Mouse (Mus musculus) forebrain, embryonic 15.5 days (tissue): ENCODE results near the gene Slco3a1. TPM values are rescaled to one million over a fixed set of nuclear protein-coding genes. Genes with fewer than 3 reads are reported as not detected.

ENCODE experiments used
- ATAC-seq: fragments of 200-750 bp; cut with Nextera tagmentation; replicated peaks from 2 replicates; pipeline ENCODE4 v1.8.0; 2017; ENCODE audit warnings: mild to moderate bottlenecking, moderate TSS enrichment, moderate library complexity
- H3K27ac ChIP-seq: fragments of 300-500 bp; sonication (generic); replicated peaks from 2 replicates; pipeline ENCODE4 v1.5.1; 2015; ENCODE audit warnings: mild to moderate bottlenecking, inconsistent platforms
- H3K27me3 ChIP-seq: fragments of 300-500 bp; sonication (generic); 2 replicates; pipeline ENCODE4 v1.6.1; 2015; ENCODE audit warnings: inconsistent platforms
- H3K36me3 ChIP-seq: fragments of 300-500 bp; sonication (generic); 2 replicates; pipeline ENCODE4 v1.6.1; 2015; ENCODE audit warnings: mild to moderate bottlenecking, inconsistent platforms
- H3K4me1 ChIP-seq: fragments of 300-500 bp; sonication (generic); 2 replicates; pipeline ENCODE4 v1.6.1; 2015; ENCODE audit warnings: inconsistent platforms
- H3K4me2 ChIP-seq: fragments of 300-500 bp; sonication (generic); replicated peaks from 2 replicates; pipeline ENCODE4 v1.6.1; 2015; ENCODE audit warnings: mild to moderate bottlenecking, inconsistent platforms
- H3K4me3 ChIP-seq: fragments of 300-500 bp; sonication (generic); 2 replicates; pipeline ENCODE4 v1.5.1; 2015; ENCODE audit warnings: mild to moderate bottlenecking, inconsistent platforms
- H3K9ac ChIP-seq: fragments of 300-500 bp; sonication (generic); replicated peaks from 2 replicates; pipeline ENCODE4 v1.6.1; 2015; ENCODE audit warnings: mild to moderate bottlenecking, inconsistent platforms
- H3K9me3 ChIP-seq: fragments of 300-500 bp; sonication (generic); 2 replicates; pipeline ENCODE4 v1.6.1; 2016; ENCODE audit warnings: inconsistent platforms
- WGBS: fragments of 180-500 bp; shearing (Covaris S2); methylation state at CpG from one replicate; pipeline ENCODE4 v1.1.7; 2015; ENCODE audit warnings: mixed read lengths; 5-methylcytosine and 5-hydroxymethylcytosine counted together
- polyA plus RNA-seq: library from polyadenylated mRNA; unstranded; fragments of >200 nt; fragmentation: Nextera tagmentation; extraction: Ambion mirVana; gene quantifications from 2 replicates; pipeline ENCODE4 v1.2.1, GENCODE M21; 2015

Slco3a1 gene
- polyA plus RNA-seq, 1 experiment from 2014 or later = 21.1 TPM

- H3K36me3 ChIP-seq = no peaks in the 10 kb centered on the region
- no peak overlapping the region for H3K4me3 ChIP-seq
- H3K9ac ChIP-seq = no peak overlapping the region
- H3K4me1 ChIP-seq = peaks cover 11% of the 10 kb centered on the region; the same call in 1 of the 2 replicates
- WGBS = 91% methylated on average over 5 of the region's 5 CpGs
- peaks cover 6% of the 10 kb centered on the region; the same call in 1 of the 2 replicates for H3K27me3 ChIP-seq
- no peak for ATAC-seq
- no peak overlapping the region for H3K4me2 ChIP-seq
- no peak overlapping the region for H3K27ac ChIP-seq
- H3K9me3 ChIP-seq = no peaks in the 10 kb centered on the region
These were observed 55.1 kb downstream of the Slco3a1 start for GRCm38 (mm10) chr7:74499470-74499869.

- Histone ChIP-seq H3K36me3 (no peaks in the 10 kb centered on the region), H3K4me2 (no peak overlapping the region), H3K27ac (no peak overlapping the region), H3K27me3 (peaks cover 6% of the 10 kb centered on the region; the same call in 1 of the 2 replicates), H3K9ac (no peak overlapping the region), H3K9me3 (no peaks in the 10 kb centered on the region), H3K4me3 (no peak overlapping the region), H3K4me1 (peaks cover 11% of the 10 kb centered on the region; the same call in 1 of the 2 replicates)
- WGBS = 41% methylated on average over 4 of the region's 4 CpGs
- ATAC-seq = no peak
These were observed 56.2 kb downstream of the Slco3a1 start for GRCm38 (mm10) chr7:74498266-74498980.

DNA sequence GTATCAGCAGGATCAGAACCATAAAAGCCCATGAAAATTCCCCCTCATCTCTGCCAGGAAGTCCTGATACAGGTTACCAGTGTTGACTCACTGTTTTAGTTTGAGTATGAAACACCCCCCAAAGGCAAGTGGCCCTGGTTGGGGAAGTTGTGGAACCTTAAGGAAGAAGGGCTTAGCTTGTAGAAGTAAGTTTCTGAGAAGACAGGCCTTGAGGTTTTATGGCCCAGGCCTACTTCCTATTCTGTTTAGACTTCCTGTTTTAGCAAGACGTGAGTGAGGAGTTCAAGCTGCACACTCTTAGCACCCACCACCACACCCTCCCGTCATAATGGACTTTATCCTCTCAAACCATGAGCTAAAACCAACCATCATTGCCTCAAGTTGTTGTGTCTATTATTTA is 57.4 kb downstream of the Slco3a1 start:
- WGBS = 78% methylated on average over 2 of the region's 2 CpGs
- Histone ChIP-seq H3K9me3 (no peaks in the 10 kb centered on the region), H3K9ac (no peak overlapping the region), H3K36me3 (no peaks in the 10 kb centered on the region), H3K27ac (no peak overlapping the region), H3K27me3 (peaks cover 4% of the 10 kb centered on the region; the same call in 1 of the 2 replicates), H3K4me1 (peaks cover 11% of the 10 kb centered on the region; the same call in 1 of the 2 replicates), H3K4me2 (no peak overlapping the region), H3K4me3 (no peak overlapping the region)
- no peak for ATAC-seq

- WGBS = 89% methylated on average over 2 of the region's 2 CpGs
- ATAC-seq = no peak
- H3K27me3 ChIP-seq = peaks cover 4% of the 10 kb centered on the region; the same call in 1 of the 2 replicates
These were observed 59.1 kb downstream of the Slco3a1 start for GRCm38 (mm10) chr7:74495451-74495850.

DNA sequence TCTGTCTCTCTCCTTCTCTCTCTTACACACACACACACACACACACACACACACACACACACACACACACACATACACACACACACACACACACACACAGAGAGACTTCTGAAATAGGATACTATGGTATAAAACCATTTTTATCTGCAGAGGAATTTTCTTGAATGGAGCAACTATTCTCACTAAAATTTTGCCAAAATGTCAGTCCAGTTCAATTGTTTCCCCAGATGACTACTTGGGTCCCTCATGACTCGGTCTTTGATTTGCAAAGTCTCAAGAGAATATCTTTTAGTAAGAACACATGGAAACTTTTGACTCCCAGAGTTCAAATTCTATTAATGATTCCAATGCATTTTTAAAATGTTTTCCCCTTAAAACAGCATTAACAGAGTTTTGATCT is 60.8 kb downstream of the Slco3a1 start:
- ATAC-seq = no peak
- H3K4me1 ChIP-seq = peaks cover 3% of the 10 kb centered on the region; the same call in 1 of the 2 replicates
- no peak overlapping the region for H3K27ac ChIP-seq
- H3K36me3 ChIP-seq = no peaks in the 10 kb centered on the region
- no peak overlapping the region for H3K9ac ChIP-seq
- H3K9me3 ChIP-seq = no peaks in the 10 kb centered on the region
- H3K4me2 ChIP-seq = no peak overlapping the region
- no peak overlapping the region for H3K4me3 ChIP-seq
- 77% methylated on average over 1 of the region's 1 CpGs for WGBS
- no peaks in the 10 kb centered on the region; the same call in 1 of the 2 replicates for H3K27me3 ChIP-seq

More at GRCm38 (mm10) chr7:74495451-74495850, 59.1 kb downstream of the Slco3a1 start:
- H3K27ac ChIP-seq = no peak overlapping the region
- no peaks in the 10 kb centered on the region for H3K9me3 ChIP-seq
- H3K9ac ChIP-seq = no peak overlapping the region
- no peak overlapping the region for H3K4me2 ChIP-seq
- H3K4me1 ChIP-seq = peaks cover 6% of the 10 kb centered on the region; the same call in 1 of the 2 replicates
- H3K36me3 ChIP-seq = no peaks in the 10 kb centered on the region
- no peak overlapping the region for H3K4me3 ChIP-seq

DNA sequence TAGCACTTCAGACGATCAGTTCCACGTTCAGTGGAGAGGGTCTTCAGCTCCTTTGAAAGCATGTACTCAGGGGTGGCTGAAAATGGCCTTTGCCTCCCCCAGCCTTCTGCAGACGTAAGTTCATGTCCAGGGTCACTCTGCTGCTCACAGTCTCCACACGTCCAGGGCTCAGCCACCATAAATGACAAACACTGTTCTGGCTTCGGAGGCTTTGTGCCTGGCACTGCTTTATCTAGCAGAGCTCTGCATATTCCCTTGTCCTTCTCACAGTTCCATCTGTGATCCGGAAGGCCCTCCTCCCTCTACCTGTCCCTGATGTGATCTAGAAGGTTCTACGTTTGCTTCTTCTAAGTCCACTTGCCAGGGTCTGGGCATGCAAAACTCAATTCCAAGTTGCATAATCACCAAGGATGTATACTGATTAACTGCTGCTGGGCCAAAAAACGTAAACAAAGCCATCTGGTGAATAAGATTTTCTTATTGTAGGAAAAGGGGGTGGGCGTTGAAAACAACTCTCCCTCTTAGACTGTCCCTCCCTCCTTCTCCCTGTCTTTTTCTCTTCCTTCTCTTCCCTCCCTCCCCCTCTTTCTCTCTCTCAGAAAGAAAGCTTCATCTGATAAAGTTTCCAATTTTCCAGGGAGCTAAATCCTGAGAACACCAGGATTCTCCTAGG is 62.8 kb downstream of the Slco3a1 start:
- Histone ChIP-seq H3K27me3 (no peaks in the 10 kb centered on the region), H3K9me3 (no peaks in the 10 kb centered on the region), H3K4me1 (no peaks in the 10 kb centered on the region), H3K4me2 (no peak overlapping the region), H3K27ac (no peak overlapping the region), H3K4me3 (no peak overlapping the region), H3K9ac (no peak overlapping the region), H3K36me3 (no peaks in the 10 kb centered on the region)
- ATAC-seq = no peak
- 76% methylated on average over 9 of the region's 9 CpGs for WGBS

DNA sequence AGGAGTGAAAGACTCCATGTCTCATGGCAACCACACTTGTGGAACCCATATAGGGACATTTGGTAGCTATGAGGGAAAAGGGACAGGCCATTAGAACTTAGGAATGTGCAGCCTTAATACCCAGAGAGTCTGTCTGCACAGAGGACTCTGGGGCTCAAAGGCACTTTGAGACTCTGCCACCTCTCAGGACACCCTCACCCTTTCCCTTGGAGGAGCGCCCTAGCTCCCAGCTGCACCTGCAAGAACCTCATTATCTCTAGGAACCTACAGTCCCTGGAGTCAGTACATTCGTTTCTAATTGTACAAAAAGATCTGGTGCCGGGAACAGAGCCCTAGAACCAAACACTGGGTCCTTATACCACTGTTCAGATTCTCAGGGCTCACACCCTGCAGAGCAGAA is 66.4 kb downstream of the Slco3a1 start:
- Histone ChIP-seq H3K9ac (no peak overlapping the region), H3K4me2 (no peak overlapping the region), H3K4me1 (no peaks in the 10 kb centered on the region), H3K9me3 (no peaks in the 10 kb centered on the region), H3K27me3 (no peaks in the 10 kb centered on the region), H3K36me3 (no peaks in the 10 kb centered on the region), H3K4me3 (no peak overlapping the region), H3K27ac (no peak overlapping the region)
- ATAC-seq = no peak
- WGBS = 93% methylated on average over 3 of the region's 3 CpGs

GRCm38 (mm10) chr7:74487727-74488126 is 66.9 kb downstream of the Slco3a1 start:
- H3K4me3 ChIP-seq = no peak overlapping the region
- H3K27me3 ChIP-seq = no peaks in the 10 kb centered on the region
- no peaks in the 10 kb centered on the region for H3K9me3 ChIP-seq
- no peaks in the 10 kb centered on the region for H3K36me3 ChIP-seq
- no peaks in the 10 kb centered on the region for H3K4me1 ChIP-seq
- H3K4me2 ChIP-seq = no peak overlapping the region
- no peak overlapping the region for H3K9ac ChIP-seq
- no peak overlapping the region for H3K27ac ChIP-seq
- WGBS = 69% methylated on average over 3 of the region's 3 CpGs
- ATAC-seq = no peak

GRCm38 (mm10) chr7:74486083-74486482 is 68.5 kb downstream of the Slco3a1 start:
- no peak for ATAC-seq
- Histone ChIP-seq H3K4me2 (no peak overlapping the region), H3K27me3 (no peaks in the 10 kb centered on the region), H3K4me1 (no peaks in the 10 kb centered on the region), H3K9me3 (no peaks in the 10 kb centered on the region), H3K4me3 (no peak overlapping the region), H3K27ac (no peak overlapping the region), H3K9ac (no peak overlapping the region), H3K36me3 (no peaks in the 10 kb centered on the region)
- WGBS = 90% methylated on average over 4 of the region's 4 CpGs

DNA sequence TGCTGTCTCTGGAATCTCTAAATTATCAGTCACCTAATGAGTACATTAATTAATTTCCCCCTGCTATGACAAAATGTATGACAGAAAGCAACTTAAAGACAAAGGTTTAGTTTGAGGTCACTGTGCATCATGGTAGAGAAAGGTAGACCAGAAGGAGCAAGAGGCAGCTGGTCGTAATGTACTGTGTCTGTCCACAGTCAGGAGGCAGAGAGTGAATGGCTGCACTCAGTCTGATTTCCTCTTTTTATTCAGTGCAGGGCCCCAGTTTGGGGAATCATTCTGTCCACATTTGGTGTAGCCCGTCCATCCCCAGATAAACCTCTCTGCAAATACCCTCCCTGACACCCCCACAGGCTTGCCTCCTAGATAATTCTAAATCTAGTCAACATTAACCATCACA is 68.9 kb downstream of the Slco3a1 start:
- WGBS = 91% methylated on average over 2 of the region's 2 CpGs
- Histone ChIP-seq H3K36me3 (no peaks in the 10 kb centered on the region), H3K27me3 (no peaks in the 10 kb centered on the region), H3K4me3 (no peak overlapping the region), H3K4me2 (no peak overlapping the region), H3K9ac (no peak overlapping the region), H3K9me3 (no peaks in the 10 kb centered on the region), H3K27ac (no peak overlapping the region), H3K4me1 (no peaks in the 10 kb centered on the region)
- no peak for ATAC-seq

DNA sequence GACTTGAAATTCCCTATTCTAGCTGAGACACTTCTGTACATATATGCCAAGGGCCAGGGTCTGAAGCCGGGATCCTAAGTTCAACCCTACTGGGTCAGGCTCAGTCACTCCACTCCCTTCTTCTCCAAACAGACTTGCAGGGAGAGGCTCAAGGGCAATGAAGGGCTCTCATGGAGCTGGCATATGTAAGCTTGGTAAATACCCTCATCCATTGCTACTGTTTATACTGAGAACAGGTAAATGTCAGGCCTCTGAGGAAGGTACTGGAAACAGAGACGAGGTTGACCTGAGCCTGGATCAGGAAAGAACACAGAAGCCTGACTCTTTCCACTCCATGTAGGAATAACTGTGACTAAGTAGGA is 70.6 kb downstream of the Slco3a1 start:
- 93% methylated on average over 2 of the region's 2 CpGs for WGBS
- Histone ChIP-seq H3K27ac (no peak overlapping the region), H3K4me2 (no peak overlapping the region), H3K4me1 (no peaks in the 10 kb centered on the region), H3K27me3 (no peaks in the 10 kb centered on the region), H3K9ac (no peak overlapping the region), H3K9me3 (no peaks in the 10 kb centered on the region), H3K36me3 (no peaks in the 10 kb centered on the region), H3K4me3 (no peak overlapping the region)
- ATAC-seq = no peak

DNA sequence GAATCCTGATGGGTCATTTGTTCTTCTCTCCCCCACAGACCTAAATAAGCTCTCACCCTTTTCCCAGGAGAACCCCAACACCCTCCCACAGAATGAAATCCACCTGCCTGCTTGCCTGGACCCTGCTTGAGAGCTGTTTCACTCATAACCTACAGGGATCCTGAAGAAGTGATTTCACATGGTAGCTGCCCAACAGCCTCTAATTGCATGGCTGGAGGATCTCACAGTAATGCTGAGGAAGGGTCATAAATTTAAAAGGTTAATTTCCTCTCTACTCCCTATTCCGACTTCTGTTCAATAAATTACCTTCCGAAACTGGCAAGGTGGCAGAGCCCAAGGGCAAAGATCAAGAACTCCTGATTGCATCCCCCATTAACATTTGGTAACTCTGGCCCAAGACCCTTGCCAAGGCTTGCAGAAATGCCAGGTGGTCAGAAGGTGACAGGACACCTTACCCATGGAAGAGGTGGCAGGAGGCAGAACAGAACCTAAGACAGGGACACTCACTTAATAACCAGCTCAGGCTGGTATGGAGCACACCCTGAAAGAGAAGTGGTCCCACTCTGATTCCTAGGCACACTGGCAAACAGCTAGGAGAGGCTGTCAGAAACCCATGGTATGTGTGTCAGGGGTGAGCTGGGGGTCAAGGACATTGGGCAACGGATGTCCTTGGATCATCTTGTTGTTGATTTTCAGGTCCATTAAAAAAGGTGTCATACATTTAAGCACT is 71.1 kb downstream of the Slco3a1 start:
- ATAC-seq = no peak
- Histone ChIP-seq H3K36me3 (no peaks in the 10 kb centered on the region), H3K9me3 (no peaks in the 10 kb centered on the region), H3K27ac (no peak overlapping the region), H3K4me1 (no peaks in the 10 kb centered on the region), H3K9ac (no peak overlapping the region), H3K4me2 (no peak overlapping the region), H3K27me3 (no peaks in the 10 kb centered on the region), H3K4me3 (no peak overlapping the region)
- WGBS = 91% methylated on average over 3 of the region's 3 CpGs
